Mouse (Mus musculus) neural tube, embryonic 12.5 days (tissue): ENCODE results near the gene Abcc4. TPM values are rescaled to one million over a fixed set of nuclear protein-coding genes. Genes with fewer than 3 reads are reported as not detected.
"Not testable (repeated sequence)": the region's sequence is repeated elsewhere in the genome, so short reads cannot be mapped to it uniquely, and the experiment has no call there.

ENCODE experiments used
- ATAC-seq: fragments of 200-750 bp; cut with Nextera tagmentation; 2 replicates; pipeline ENCODE4 v1.8.0; 2017; ENCODE audit warnings: low read depth, mild to moderate bottlenecking, moderate TSS enrichment, moderate library complexity; ENCODE audit not compliant: low FRiP score
- H3K27ac ChIP-seq: fragments of 300-500 bp; sonication (generic); 2 replicates; pipeline ENCODE4 v1.5.1; 2016
- H3K27me3 ChIP-seq: fragments of 300-500 bp; sonication (generic); replicated peaks from 2 replicates; pipeline ENCODE4 v1.6.1; 2016; ENCODE audit warnings: mild to moderate bottlenecking
- H3K36me3 ChIP-seq: fragments of 300-500 bp; sonication (generic); 2 replicates; pipeline ENCODE4 v1.6.1; 2016; ENCODE audit warnings: mild to moderate bottlenecking
- H3K4me1 ChIP-seq: fragments of 300-500 bp; sonication (generic); 2 replicates; pipeline ENCODE4 v1.6.1; 2016
- H3K4me2 ChIP-seq: fragments of 300-500 bp; sonication (generic); replicated peaks from 2 replicates; pipeline ENCODE4 v1.6.1; 2016; ENCODE audit warnings: mild to moderate bottlenecking
- H3K4me3 ChIP-seq: fragments of 300-500 bp; sonication (generic); 2 replicates; pipeline ENCODE4 v1.5.1; 2016
- H3K9ac ChIP-seq: fragments of 300-500 bp; sonication (generic); 2 replicates; pipeline ENCODE4 v1.6.1; 2016; ENCODE audit warnings: mild to moderate bottlenecking
- H3K9me3 ChIP-seq: fragments of 300-500 bp; sonication (generic); 2 replicates; pipeline ENCODE4 v1.6.1; 2016; ENCODE audit warnings: mild to moderate bottlenecking
- WGBS: fragments of 180-500 bp; shearing (Covaris S2); methylation state at CpG from one replicate; pipeline ENCODE4 v1.1.7; 2016; 5-methylcytosine and 5-hydroxymethylcytosine counted together
- polyA plus RNA-seq: library from polyadenylated mRNA; unstranded; fragments of >200 nt; fragmentation: Nextera tagmentation; extraction: Ambion mirVana; gene quantifications from 2 replicates; pipeline ENCODE4 v1.2.1, GENCODE M21; 2016

The Abcc4 gene
- polyA plus RNA-seq, 1 experiment from 2014 or later: 2.9 TPM

GRCm38 (mm10) chr14:118690336-118690735 is 15.7 kb downstream of the Abcc4 start:
- no peak overlapping the region for H3K4me2 ChIP-seq
- H3K27ac ChIP-seq: no peak overlapping the region
- H3K36me3 ChIP-seq: no peaks in the 10 kb centered on the region
- 81% methylated on average over 10 of the region's 10 CpGs for WGBS
- no peaks in the 10 kb centered on the region for H3K27me3 ChIP-seq
- no peak overlapping the region for H3K4me3 ChIP-seq
- peaks cover 17% of the 10 kb centered on the region for H3K4me1 ChIP-seq
- ATAC-seq: no peak
- H3K9ac ChIP-seq: no peak overlapping the region
- H3K9me3 ChIP-seq: no peaks in the 10 kb centered on the region

- H3K27me3 ChIP-seq: no peaks in the 10 kb centered on the region
- no peak overlapping the region for H3K9ac ChIP-seq
- H3K4me2 ChIP-seq: no peak overlapping the region
- peaks cover 17% of the 10 kb centered on the region for H3K4me1 ChIP-seq
- no peaks in the 10 kb centered on the region for H3K36me3 ChIP-seq
- ATAC-seq: 0 out of 2 replicates have a peak, but pooled peaks have one; percentile 33
- 80% methylated on average over 5 of the region's 5 CpGs for WGBS
- no peak overlapping the region for H3K4me3 ChIP-seq
- H3K27ac ChIP-seq: no peak overlapping the region
- H3K9me3 ChIP-seq: no peaks in the 10 kb centered on the region
Measured at GRCm38 (mm10) chr14:118688643-118689042, 17.4 kb downstream of the Abcc4 start.

- 82% methylated on average over 5 of the region's 5 CpGs for WGBS
- Histone ChIP-seq H3K4me1 (peaks cover 17% of the 10 kb centered on the region), H3K27ac (no peak overlapping the region)
Measured at GRCm38 (mm10) chr14:118686861-118687260, 19.2 kb downstream of the Abcc4 start.

GRCm38 (mm10) chr14:118685572-118685971 is 20.4 kb downstream of the Abcc4 start:
- no peak for ATAC-seq
- Histone ChIP-seq H3K27ac (no peak overlapping the region), H3K4me2 (no peak overlapping the region), H3K27me3 (no peaks in the 10 kb centered on the region), H3K36me3 (no peaks in the 10 kb centered on the region), H3K4me3 (no peak overlapping the region), H3K4me1 (peaks cover 16% of the 10 kb centered on the region), H3K9ac (no peak overlapping the region), H3K9me3 (no peaks in the 10 kb centered on the region)
- WGBS: 96% methylated on average over 6 of the region's 6 CpGs

More at GRCm38 (mm10) chr14:118686861-118687260, 19.2 kb downstream of the Abcc4 start:
- no peak overlapping the region for H3K4me3 ChIP-seq
- ATAC-seq: no peak
- no peaks in the 10 kb centered on the region for H3K9me3 ChIP-seq
- H3K4me2 ChIP-seq: no peak overlapping the region
- no peaks in the 10 kb centered on the region for H3K36me3 ChIP-seq
- H3K9ac ChIP-seq: no peak overlapping the region
- H3K27me3 ChIP-seq: no peaks in the 10 kb centered on the region

DNA sequence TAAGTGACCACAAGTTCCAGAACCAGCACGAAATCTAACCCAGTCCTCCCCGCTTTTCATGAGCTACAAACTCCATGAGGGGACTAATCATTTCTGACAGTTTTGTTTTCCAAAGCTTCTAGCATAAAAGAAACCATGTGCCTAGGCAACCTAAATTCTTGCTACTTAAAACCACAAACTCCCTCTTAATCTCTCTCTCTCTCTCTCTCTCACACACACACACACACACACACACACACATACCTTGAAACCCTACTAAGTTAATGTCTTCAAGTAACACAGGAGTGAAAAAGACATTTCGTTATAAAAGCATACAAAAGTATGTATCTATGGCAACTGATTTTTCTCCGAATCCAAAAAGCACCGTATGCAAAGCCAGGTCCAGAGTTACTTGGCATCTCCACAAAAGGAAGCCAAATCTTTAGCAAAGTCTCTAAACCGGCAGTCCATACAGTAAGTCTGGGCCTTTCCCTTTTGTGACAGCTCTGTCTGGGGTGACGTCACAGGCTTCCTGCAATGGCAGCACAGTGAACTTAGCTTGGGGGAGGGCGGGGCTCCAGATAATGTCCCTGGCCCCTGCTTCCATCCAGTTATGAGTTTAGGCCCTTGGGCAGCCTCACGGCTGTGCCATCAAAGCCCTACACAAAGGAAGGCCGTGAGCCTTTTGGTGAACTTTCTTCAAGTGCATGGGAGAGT is 23.5 kb downstream of the Abcc4 start:
- H3K4me1 ChIP-seq: no peaks in the 10 kb centered on the region
- WGBS: 79% methylated on average over 10 of the region's 10 CpGs
- ATAC-seq: no peak

DNA sequence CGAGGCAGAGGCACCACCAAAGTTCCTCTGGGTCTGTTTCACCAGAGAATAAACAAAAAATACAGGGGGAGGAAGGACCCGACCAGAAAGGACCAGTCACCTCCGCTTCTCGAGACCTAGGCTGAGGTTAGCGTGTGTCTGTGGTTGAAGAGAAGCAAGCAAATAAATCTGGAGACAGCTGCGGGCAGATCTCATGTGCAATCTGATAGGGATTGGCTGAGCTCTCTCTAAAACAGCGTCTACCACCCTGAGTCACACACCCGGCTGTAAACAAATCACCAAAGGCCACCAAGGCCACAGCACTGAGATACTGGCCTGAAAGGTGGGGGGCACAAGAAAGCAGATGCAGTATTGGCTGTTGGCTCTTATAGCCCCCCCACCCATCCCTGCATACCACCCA is 24.9 kb downstream of the Abcc4 start:
- no peak for ATAC-seq
- Histone ChIP-seq H3K27me3 (no peaks in the 10 kb centered on the region), H3K27ac (no peak overlapping the region), H3K4me2 (no peak overlapping the region), H3K9ac (no peak overlapping the region), H3K9me3 (no peaks in the 10 kb centered on the region), H3K36me3 (no peaks in the 10 kb centered on the region), H3K4me1 (no peaks in the 10 kb centered on the region), H3K4me3 (no peak overlapping the region)
- WGBS: 59% methylated on average over 8 of the region's 8 CpGs

More for the DNA sequence above, 23.5 kb downstream of the Abcc4 start:
- no peaks in the 10 kb centered on the region for H3K9me3 ChIP-seq
- H3K36me3 ChIP-seq: no peaks in the 10 kb centered on the region
- H3K4me3 ChIP-seq: no peak overlapping the region
- H3K27me3 ChIP-seq: no peaks in the 10 kb centered on the region
- no peak overlapping the region for H3K4me2 ChIP-seq
- H3K9ac ChIP-seq: no peak overlapping the region
- H3K27ac ChIP-seq: no peak overlapping the region

GRCm38 (mm10) chr14:118678279-118678985 is 27.6 kb downstream of the Abcc4 start:
- H3K27me3 ChIP-seq: no peaks in the 10 kb centered on the region
- ATAC-seq: no peak
- H3K9me3 ChIP-seq: no peaks in the 10 kb centered on the region
- H3K4me1 ChIP-seq: no peaks in the 10 kb centered on the region
- no peaks in the 10 kb centered on the region for H3K36me3 ChIP-seq
- WGBS: 91% methylated on average over 9 of the region's 9 CpGs
- H3K4me3 ChIP-seq: no peak overlapping the region
- no peak overlapping the region for H3K27ac ChIP-seq
- H3K4me2 ChIP-seq: no peak overlapping the region
- no peak overlapping the region for H3K9ac ChIP-seq

GRCm38 (mm10) chr14:118676308-118676994 is 29.6 kb downstream of the Abcc4 start:
- Histone ChIP-seq H3K36me3 (no peaks in the 10 kb centered on the region), H3K27ac (no peak overlapping the region), H3K9me3 (no peaks in the 10 kb centered on the region), H3K27me3 (no peaks in the 10 kb centered on the region), H3K9ac (no peak overlapping the region), H3K4me1 (no peaks in the 10 kb centered on the region), H3K4me3 (no peak overlapping the region), H3K4me2 (no peak overlapping the region)
- 84% methylated on average over 13 of the region's 13 CpGs for WGBS
- no peak for ATAC-seq

DNA sequence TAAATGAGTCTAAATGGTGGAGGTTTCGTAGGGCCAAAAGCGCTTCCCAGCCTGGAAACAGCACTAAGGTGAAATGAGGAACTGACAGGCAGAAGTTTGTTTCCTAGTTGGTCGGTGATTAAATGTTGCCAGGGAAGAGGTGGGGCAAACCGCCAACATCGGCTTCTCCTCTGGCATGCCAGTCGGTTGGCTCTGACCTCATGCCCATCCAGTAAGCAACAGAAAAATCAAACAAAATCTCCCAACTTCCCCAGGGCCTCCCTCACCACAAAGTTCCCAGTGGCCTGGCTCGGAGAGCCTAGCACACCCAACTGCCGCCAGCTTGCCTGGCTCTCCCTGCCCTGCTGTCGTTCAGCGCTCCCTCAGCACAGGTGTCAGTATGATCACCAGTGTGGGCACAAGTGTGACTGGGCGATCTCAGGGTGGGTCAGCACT is 31.3 kb downstream of the Abcc4 start:
- 91% methylated on average over 11 of the region's 11 CpGs for WGBS
- H3K36me3 ChIP-seq: no peaks in the 10 kb centered on the region

GRCm38 (mm10) chr14:118674224-118674623 is 31.8 kb downstream of the Abcc4 start:
- no peak for ATAC-seq
- Histone ChIP-seq H3K4me2 (no peak overlapping the region), H3K4me1 (no peaks in the 10 kb centered on the region), H3K27me3 (no peaks in the 10 kb centered on the region), H3K36me3 (no peaks in the 10 kb centered on the region), H3K9me3 (no peaks in the 10 kb centered on the region), H3K4me3 (no peak overlapping the region), H3K9ac (no peak overlapping the region), H3K27ac (no peak overlapping the region)
- WGBS: 83% methylated on average over 7 of the region's 7 CpGs

More for the DNA sequence above, 31.3 kb downstream of the Abcc4 start:
- H3K4me2 ChIP-seq: no peak overlapping the region
- H3K27ac ChIP-seq: no peak overlapping the region
- no peak for ATAC-seq
- no peak overlapping the region for H3K9ac ChIP-seq
- H3K9me3 ChIP-seq: no peaks in the 10 kb centered on the region
- no peaks in the 10 kb centered on the region for H3K4me1 ChIP-seq
- H3K4me3 ChIP-seq: no peak overlapping the region
- no peaks in the 10 kb centered on the region for H3K27me3 ChIP-seq

DNA sequence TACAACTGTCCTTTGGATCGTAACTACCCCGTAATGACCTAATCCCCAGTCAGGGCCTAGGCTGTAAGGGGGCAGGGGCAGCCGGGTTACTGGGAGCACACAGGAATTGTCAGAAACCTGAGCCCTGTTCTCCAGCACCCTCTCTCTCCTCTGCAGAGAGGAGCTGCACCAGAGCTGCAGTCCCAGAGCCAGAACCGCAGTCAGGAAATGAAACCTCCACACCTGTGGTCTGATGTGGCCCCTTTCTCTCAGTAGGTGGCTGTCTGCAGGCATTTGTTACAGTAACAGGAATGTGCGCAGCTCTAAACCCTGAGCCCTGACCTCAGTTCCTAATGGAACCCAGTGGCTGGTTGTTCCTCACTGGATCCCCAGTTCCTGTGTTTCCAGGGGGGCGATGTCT is 32.5 kb downstream of the Abcc4 start:
- Histone ChIP-seq H3K36me3 (no peaks in the 10 kb centered on the region), H3K4me3 (no peak overlapping the region), H3K27ac (no peak overlapping the region), H3K4me1 (no peaks in the 10 kb centered on the region), H3K27me3 (no peaks in the 10 kb centered on the region), H3K9ac (no peak overlapping the region), H3K4me2 (no peak overlapping the region), H3K9me3 (no peaks in the 10 kb centered on the region)
- WGBS: 54% methylated on average over 6 of the region's 6 CpGs
- no peak for ATAC-seq

DNA sequence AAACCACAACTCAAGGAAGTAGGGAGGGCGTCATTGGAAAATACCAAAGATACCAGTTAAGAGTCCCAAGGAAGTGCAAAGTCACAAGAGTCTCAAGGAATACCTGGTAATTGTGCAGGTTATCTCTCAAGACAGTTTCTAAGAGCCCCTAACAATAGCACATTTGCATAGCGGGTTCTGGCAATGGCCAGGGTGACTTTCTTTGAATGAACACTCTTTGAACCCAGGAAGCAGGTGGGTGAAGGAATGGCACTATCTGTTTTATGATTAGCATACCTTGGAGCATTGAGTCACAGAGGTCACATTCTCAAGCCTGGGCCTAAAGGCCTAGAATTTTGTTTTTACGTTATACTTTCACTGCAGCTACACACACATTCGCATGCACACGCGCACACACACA is 33.1 kb downstream of the Abcc4 start:
- H3K4me1 ChIP-seq, H3K36me3 ChIP-seq, H3K4me2 ChIP-seq, H3K4me3 ChIP-seq, H3K9me3 ChIP-seq, H3K27me3 ChIP-seq, H3K27ac ChIP-seq, ATAC-seq, H3K9ac ChIP-seq: not testable (repeated sequence)
- 94% methylated on average over 6 of the region's 6 CpGs for WGBS
